ENCODE assay signal across 17 mouse cellular contexts in the genomic region with DNA sequence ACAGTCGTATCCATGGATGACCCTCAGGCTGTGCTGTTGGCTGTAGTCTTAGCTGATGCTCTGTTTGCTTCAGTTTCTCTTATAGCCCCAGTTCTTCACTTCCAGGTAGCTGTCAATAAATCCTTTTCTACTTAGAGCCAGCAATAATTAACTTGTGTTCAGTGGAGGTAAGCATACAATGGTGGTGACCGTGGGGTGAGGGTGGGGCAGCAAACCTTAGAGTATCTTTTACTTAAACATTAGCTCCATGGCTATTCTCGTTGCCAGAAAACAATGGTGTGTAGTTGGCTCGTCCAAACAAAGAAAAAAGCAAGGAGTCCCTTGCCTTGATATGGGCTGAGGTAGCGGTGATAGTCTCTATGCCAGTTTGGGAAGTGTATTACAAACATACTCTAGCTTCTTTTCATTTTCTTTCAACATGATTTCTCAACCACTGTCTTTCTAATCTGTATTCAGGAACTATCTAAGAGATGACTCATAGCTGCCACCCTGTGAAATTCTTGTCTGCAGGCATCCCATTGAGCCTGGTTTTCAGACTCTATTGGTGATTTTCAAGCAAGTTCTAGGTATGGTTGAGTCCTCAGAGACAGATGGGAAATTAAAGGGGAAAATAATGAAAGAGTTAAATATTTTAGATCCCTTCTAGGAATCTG. TPM values are rescaled to one million over a fixed set of nuclear protein-coding genes. Genes with fewer than 3 reads are reported as not detected.
"Had no signal": no experiment of that assay in that cellular context is flagged by ENCODE, and none has a peak within 500 bp of the region (broad histone marks: within the 10 kb centered on the region; RNA-seq: fewer than 3 reads in every experiment).

No protein-coding gene starts in this region.

- H3K4me3 ChIP-seq: left cerebral cortex, adult 2 months; limb, embryonic 15.5 days; megakaryocyte, embryonic 14.5 days; midbrain, embryonic 15.5 days; neural tube, embryonic 13.5 days had no signal

- H3K9me3 ChIP-seq: limb, embryonic 15.5 days had no signal

- H3K4me2 ChIP-seq: limb, embryonic 15.5 days; lung, embryonic 14.5 days; midbrain, embryonic 11.5 days; midbrain, embryonic 15.5 days; neural tube, embryonic 13.5 days had no signal

- H3K9ac ChIP-seq: limb, embryonic 15.5 days; liver, embryonic 14.5 days; lung, embryonic 14.5 days; midbrain, embryonic 15.5 days; neural tube, embryonic 13.5 days had no signal

- H3K4me1 ChIP-seq: limb, embryonic 15.5 days; megakaryocyte, embryonic 14.5 days; midbrain, embryonic 15.5 days; neural tube, embryonic 13.5 days had no signal

- H3K36me3 ChIP-seq: limb, embryonic 15.5 days; midbrain, embryonic 15.5 days had no signal

- H3K27ac ChIP-seq: left cerebral cortex, adult 2 months; limb, embryonic 15.5 days; liver, embryonic 14.5 days; midbrain, embryonic 15.5 days; neural tube, embryonic 13.5 days had no signal

- H3K27me3 ChIP-seq: limb, embryonic 15.5 days; megakaryocyte, embryonic 14.5 days; midbrain, embryonic 15.5 days; neural tube, embryonic 13.5 days had no signal

- DNase-seq: kidney, adult 11 months; lung, embryonic 14.5 days; lung, postnatal 10 days; lung, postnatal 4 days; retina, postnatal 1 day; right cerebral cortex, postnatal 4 days; spleen, adult 18-20 months; thymus, adult 2 months; thymus, postnatal 36 days had no signal

- ATAC-seq: midbrain, embryonic 15.5 days had no signal

RNA-seq across cellular contexts. Expression of gene Gpc6, which starts 22.9 kb away (rescaled TPM):
- total RNA-seq: monocyte, adult 5-6 weeks had no signal
